In genomic region chr13:45953098-45953497, GRCm38 (mm10) we compare ENCODE assay signal across 31 mouse cellular contexts. TPM values are rescaled to one million over a fixed set of nuclear protein-coding genes. Genes with fewer than 3 reads are reported as not detected.
A peak's percentile ranks its signal among the peaks of the same experiment; 100 is the strongest.
DNase-seq lines count a peak whose midpoint lies in the region; ATAC-seq lines count a peak whose summit lies in the region.
"Had no signal": no experiment of that assay in that cellular context is flagged by ENCODE, and none has a peak within 500 bp of the region (broad histone marks: within the 10 kb centered on the region; RNA-seq: fewer than 3 reads in every experiment).

No protein-coding gene starts in this region.

- H3K9ac ChIP-seq in hindbrain, embryonic 14.5 days = no peak overlapping the region
- H3K9ac ChIP-seq: embryonic facial prominence, embryonic 12.5 days; embryonic facial prominence, embryonic 15.5 days; forebrain, embryonic 13.5 days; heart, embryonic 12.5 days; heart, embryonic 15.5 days; hindbrain, embryonic 13.5 days had no signal

- no peak for DNase-seq in frontal cortex, postnatal 10 days (ENCODE audit: low spot score in 2 of 2)
- DNase-seq in left cerebral cortex, postnatal 36 days (ENCODE audit: low spot score in 2 of 2) = peak; percentile 41 to 59
- DNase-seq in left cerebral cortex, postnatal 10 days (ENCODE audit: extremely low spot score in 1 of 2, low spot score in 2 of 2) = no peak
- peak; percentile 81 for DNase-seq in brain, adult 2 months (ENCODE audit: low read depth, low spot score)
- peak; percentile 69 for DNase-seq in telencephalon, adult 2 months (ENCODE audit: low read depth, low spot score)
- no peak for DNase-seq in hindbrain, embryonic 14.5 days (ENCODE audit: low spot score)
- DNase-seq: adrenal gland, postnatal 10 days; adrenal gland, postnatal 36 days; B cell, adult 2 months; cerebellum, adult 11 months; cerebellum, adult 9-11 months; cerebellum, postnatal 25 days; gastrocnemius, postnatal 25 days; heart, adult 18-20 months; heart, postnatal 10 days; heart, postnatal 36 days had no signal

- 60% methylated on average over 4 of the region's 4 CpGs for WGBS in hindbrain, embryonic 14.5 days

- H3K9me3 ChIP-seq in hindbrain, embryonic 14.5 days (ENCODE audit: control insufficient read depth, low read length) = no peaks in the 10 kb centered on the region
- H3K9me3 ChIP-seq: embryonic facial prominence, embryonic 12.5 days; embryonic facial prominence, embryonic 15.5 days; forebrain, embryonic 13.5 days; G1E; heart, embryonic 12.5 days; heart, embryonic 15.5 days; hindbrain, embryonic 10.5 days; hindbrain, embryonic 13.5 days had no signal

- 0 out of 2 replicates have a peak, but pooled peaks cover 2% of the 10 kb centered on the region for H3K36me3 ChIP-seq in hindbrain, embryonic 14.5 days (replicated peaks; ENCODE audit: control insufficient read depth, insufficient read depth)
- H3K36me3 ChIP-seq: embryonic facial prominence, embryonic 12.5 days; embryonic facial prominence, embryonic 15.5 days; hindbrain, embryonic 10.5 days; hindbrain, embryonic 13.5 days had no signal

- no peaks in the 10 kb centered on the region for H3K27me3 ChIP-seq in hindbrain, embryonic 14.5 days (ENCODE audit: control insufficient read depth, insufficient read depth, low read length)
- H3K27me3 ChIP-seq: CH12.LX; embryonic facial prominence, embryonic 12.5 days; embryonic facial prominence, embryonic 15.5 days; forebrain, embryonic 13.5 days; heart, embryonic 12.5 days; heart, embryonic 15.5 days; hindbrain, embryonic 13.5 days; Patski had no signal

- no peak overlapping the region for H3K27ac ChIP-seq in hindbrain, embryonic 14.5 days
- H3K27ac ChIP-seq: embryonic facial prominence, embryonic 12.5 days; embryonic facial prominence, embryonic 15.5 days; forebrain, embryonic 13.5 days; heart, embryonic 15.5 days; hindbrain, embryonic 13.5 days; hindbrain, postnatal 0 days had no signal

- no peak overlapping the region for H3K4me3 ChIP-seq in hindbrain, embryonic 14.5 days (replicated peaks; ENCODE audit: low read length)
- H3K4me3 ChIP-seq: embryonic facial prominence, embryonic 12.5 days; embryonic facial prominence, embryonic 15.5 days; erythroblast, embryonic 14.5 days; forebrain, embryonic 13.5 days; heart, embryonic 12.5 days; heart, embryonic 15.5 days; hindbrain, embryonic 10.5 days; hindbrain, embryonic 13.5 days had no signal

- intact Hi-C loops in left cerebral cortex, postnatal 36 days (cut with DNase I) = no loop called here
- intact Hi-C loops in left cerebral cortex, postnatal 10 days (cut with DNase I) = no loop called here

- peaks cover 4% of the 10 kb centered on the region; the same call in 1 of the 2 replicates for H3K4me1 ChIP-seq in hindbrain, embryonic 14.5 days (replicated peaks; ENCODE audit: control insufficient read depth, insufficient read depth, low read length)
- H3K4me1 ChIP-seq: heart, embryonic 15.5 days had no signal

- H3K4me2 ChIP-seq in hindbrain, embryonic 14.5 days (replicated peaks) = no peak overlapping the region
- H3K4me2 ChIP-seq: embryonic facial prominence, embryonic 12.5 days; embryonic facial prominence, embryonic 15.5 days; forebrain, embryonic 13.5 days; heart, embryonic 12.5 days; heart, embryonic 15.5 days; hindbrain, embryonic 13.5 days had no signal

- peak; percentile 88 for ATAC-seq in frontal cortex, adult (ENCODE audit: low TSS enrichment)
- ATAC-seq in hindbrain, embryonic 14.5 days (ENCODE audit: low FRiP score) = no peak
- ATAC-seq: forebrain, embryonic 13.5 days; forebrain, embryonic 16.5 days; hindbrain, postnatal 0 days; inflammation-experienced regulatory T-cells, adult 6 months; Patski had no signal

RNA-seq across cellular contexts. Expression of gene Atxn1, which starts 11.7 kb away (rescaled TPM):
- 100 to 1,000 TPM; 156 to 184 TPM for total RNA-seq in left cerebral cortex, postnatal 36 days (2021)
- total RNA-seq in left cerebral cortex, postnatal 10 days (2021) = 100 to 1,000 TPM; 149 to 152 TPM
- 5.4 and 8.1 TPM in 2 replicates for polyA plus RNA-seq in hindbrain, embryonic 14.5 days (2014; fragmentation: Nextera tagmentation; extraction: Ambion mirVana)

Comparison
In these comparisons a context has a peak if more than half of its experiments do, and no peak if none do; other contexts are left out.
1. DNase-seq: peak in left cerebral cortex, postnatal 36 days (2 of 2), brain, adult 2 months (single experiment) and telencephalon, adult 2 months (single experiment); none in frontal cortex, postnatal 10 days (0 of 2), left cerebral cortex, postnatal 10 days (0 of 2) and hindbrain, embryonic 14.5 days (single experiment).